Mouse (Mus musculus) brain, embryonic 14.5 days (tissue): ENCODE measurements around the gene Gm11985.

Experiments
- CTCF ChIP-seq: fragments of 200-500 bp; IDR thresholded peaks from 2 replicates; pipeline ENCODE4 v1.5.1; 2012; ENCODE audit warnings: inconsistent platforms, mild to moderate bottlenecking, moderate library complexity, borderline replicate concordance; ENCODE audit not compliant: insufficient read depth, insufficient read length; ENCODE audit errors: extremely low read depth
- POLR2A ChIP-seq: fragments of 200-500 bp; IDR thresholded peaks from 2 replicates; pipeline ENCODE4 v1.6.1; 2012; ENCODE audit warnings: mild to moderate bottlenecking, inconsistent platforms, borderline replicate concordance; ENCODE audit not compliant: poor library complexity, insufficient read depth, insufficient read length, severe bottlenecking; ENCODE audit errors: extremely low read depth

DNA sequence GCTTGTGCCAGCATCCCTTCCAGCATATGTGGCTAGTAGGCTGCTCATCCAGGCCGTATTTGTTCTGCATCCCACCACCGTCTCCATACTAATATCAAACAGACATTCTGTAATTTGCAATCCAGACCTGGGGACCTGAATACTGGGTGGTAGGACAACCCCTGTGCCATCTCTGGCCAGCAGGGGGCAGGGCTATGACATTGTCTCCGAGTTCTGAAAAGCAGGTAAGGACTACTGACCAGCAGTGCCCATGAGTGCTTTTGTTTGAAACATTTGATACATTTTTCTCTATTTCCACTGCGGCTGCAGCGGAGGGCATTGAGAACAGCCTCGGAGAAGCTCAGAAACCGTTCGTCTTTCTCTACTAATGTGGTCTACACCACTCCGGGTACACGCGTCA, 44.0 kb downstream of the Gm11985 start:
- TF ChIP-seq CTCF (peak; percentile 50; the same call in 1 of the 2 replicates), POLR2A (no peak)
